Mouse (Mus musculus) midbrain, embryonic 13.5 days (tissue): ENCODE data around the gene Akr1b3. TPM values are rescaled to one million over a fixed set of nuclear protein-coding genes. Genes with fewer than 3 reads are reported as not detected.
"Not testable (repeated sequence)": the region's sequence is repeated elsewhere in the genome, so short reads cannot be mapped to it uniquely, and the experiment has no call there.

Experiments
- ATAC-seq: fragments of 200-750 bp; cut with Nextera tagmentation; 2 replicates; pipeline ENCODE4 v1.8.0; 2017; ENCODE audit warnings: mild to moderate bottlenecking, moderate TSS enrichment, moderate library complexity
- H3K27ac ChIP-seq: fragments of 300-500 bp; sonication (generic); 2 replicates; pipeline ENCODE4 v1.5.1; 2015; ENCODE audit warnings: inconsistent platforms, mild to moderate bottlenecking, moderate library complexity
- H3K27me3 ChIP-seq: fragments of 300-500 bp; sonication (generic); 2 replicates; pipeline ENCODE4 v1.6.1; 2015; ENCODE audit warnings: mild to moderate bottlenecking, inconsistent platforms
- H3K36me3 ChIP-seq: fragments of 300-500 bp; sonication (generic); 2 replicates; pipeline ENCODE4 v1.6.1; 2015; ENCODE audit warnings: mild to moderate bottlenecking, inconsistent platforms
- H3K4me1 ChIP-seq: fragments of 300-500 bp; sonication (generic); replicated peaks from 2 replicates; pipeline ENCODE4 v1.6.1; 2015; ENCODE audit warnings: inconsistent platforms
- H3K4me2 ChIP-seq: fragments of 300-500 bp; sonication (generic); replicated peaks from 2 replicates; pipeline ENCODE4 v1.6.1; 2015; ENCODE audit warnings: moderate library complexity, mild to moderate bottlenecking, inconsistent platforms
- H3K4me3 ChIP-seq: fragments of 300-500 bp; sonication (generic); replicated peaks from 2 replicates; pipeline ENCODE4 v1.5.1; 2015; ENCODE audit warnings: mild to moderate bottlenecking, inconsistent platforms
- H3K9ac ChIP-seq: fragments of 300-500 bp; sonication (generic); replicated peaks from 2 replicates; pipeline ENCODE4 v1.6.1; 2015; ENCODE audit warnings: mild to moderate bottlenecking, inconsistent platforms
- H3K9me3 ChIP-seq: fragments of 300-500 bp; sonication (generic); 2 replicates; pipeline ENCODE4 v1.6.1; 2016; ENCODE audit warnings: mild to moderate bottlenecking, inconsistent platforms
- WGBS: fragments of 180-500 bp; shearing (Covaris S2); methylation state at CpG from one replicate; pipeline ENCODE4 v1.1.7; 2015; 5-methylcytosine and 5-hydroxymethylcytosine counted together
- polyA plus RNA-seq: library from polyadenylated mRNA; unstranded; fragments of >200 nt; fragmentation: Nextera tagmentation; extraction: Ambion mirVana; gene quantifications from 2 replicates; pipeline ENCODE4 v1.2.1, GENCODE M21; 2015

Gene Akr1b3
- polyA plus RNA-seq, 1 experiment from 2014 or later: 103 TPM

- peak; percentile 89 for ATAC-seq
- Histone ChIP-seq H3K27me3 (no peaks in the 10 kb centered on the region), H3K27ac (no peak overlapping the region), H3K4me2 (no peak overlapping the region), H3K4me1 (0 out of 2 replicates have a peak, but pooled peaks cover 10% of the 10 kb centered on the region), H3K9ac (no peak overlapping the region), H3K36me3 (no peaks in the 10 kb centered on the region), H3K4me3 (no peak overlapping the region), H3K9me3 (no peaks in the 10 kb centered on the region)
- 50% methylated on average over 14 of the region's 14 CpGs for WGBS
Measured at GRCm38 (mm10) chr6:34346096-34346898, 29.0 kb upstream of the Akr1b3 start.

DNA sequence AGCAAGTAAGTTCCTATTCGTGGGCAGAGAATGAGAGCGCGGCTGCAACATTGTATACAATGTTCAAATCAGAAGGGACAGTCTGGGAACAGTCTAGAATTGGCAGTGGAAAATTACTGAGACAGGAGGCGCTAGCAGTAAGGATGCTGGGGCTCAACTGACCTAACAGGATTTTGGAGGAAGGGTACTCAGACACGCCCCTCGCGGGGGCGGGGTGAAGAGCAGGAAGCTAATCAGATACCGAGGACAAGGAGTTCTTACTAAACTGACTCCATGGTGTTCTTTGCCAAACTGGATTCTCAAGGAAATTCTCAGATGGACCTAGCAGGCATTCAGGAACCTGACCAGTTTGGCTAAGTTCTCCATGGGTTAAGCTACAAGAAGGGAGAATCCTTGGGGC, 27.7 kb upstream of the Akr1b3 start:
- 18% methylated on average over 9 of the region's 9 CpGs for WGBS
- Histone ChIP-seq H3K27me3 (no peaks in the 10 kb centered on the region), H3K4me2 (0 out of 2 replicates have a peak overlapping the region, but pooled peaks have one; percentile 5), H3K27ac (no peak overlapping the region), H3K9me3 (no peaks in the 10 kb centered on the region), H3K9ac (no peak overlapping the region), H3K4me1 (0 out of 2 replicates have a peak, but pooled peaks cover 10% of the 10 kb centered on the region), H3K36me3 (no peaks in the 10 kb centered on the region), H3K4me3 (no peak overlapping the region)
- ATAC-seq: no peak

- Histone ChIP-seq H3K27me3 (no peaks in the 10 kb centered on the region), H3K4me2 (0 out of 2 replicates have a peak overlapping the region, but pooled peaks have one; percentile 5), H3K9ac (no peak overlapping the region), H3K4me1 (0 out of 2 replicates have a peak, but pooled peaks cover 10% of the 10 kb centered on the region), H3K9me3 (no peaks in the 10 kb centered on the region), H3K36me3 (no peaks in the 10 kb centered on the region), H3K27ac (no peak overlapping the region), H3K4me3 (no peak overlapping the region)
- 29% methylated on average over 10 of the region's 10 CpGs for WGBS
- ATAC-seq: no peak
Measured at GRCm38 (mm10) chr6:34344135-34344850, 27.0 kb upstream of the Akr1b3 start.

DNA sequence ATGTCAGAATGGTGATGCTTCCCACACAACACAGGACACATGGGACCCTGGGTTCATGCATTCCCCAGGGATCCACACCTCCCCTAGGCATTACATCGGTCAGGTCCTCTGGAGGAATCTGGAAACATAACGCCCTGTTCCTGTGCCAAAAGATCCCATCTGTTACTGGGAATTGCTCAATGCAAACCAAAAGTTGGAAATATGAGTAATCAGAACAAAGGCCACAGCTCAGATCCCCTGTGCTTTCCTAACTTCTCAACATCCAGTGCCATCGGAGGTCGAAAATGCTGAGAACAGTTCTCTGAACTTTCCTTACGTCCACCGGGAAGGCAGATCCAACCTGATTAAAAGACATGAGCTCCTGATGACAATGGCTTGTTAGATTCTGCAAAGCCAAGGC, 26.1 kb upstream of the Akr1b3 start:
- no peaks in the 10 kb centered on the region for H3K27me3 ChIP-seq
- WGBS: 86% methylated on average over 6 of the region's 6 CpGs
- no peaks in the 10 kb centered on the region for H3K9me3 ChIP-seq
- no peak overlapping the region for H3K4me3 ChIP-seq
- H3K9ac ChIP-seq: no peak overlapping the region
- ATAC-seq: no peak
- no peaks in the 10 kb centered on the region for H3K36me3 ChIP-seq
- H3K4me2 ChIP-seq: no peak overlapping the region
- 0 out of 2 replicates have a peak, but pooled peaks cover 10% of the 10 kb centered on the region for H3K4me1 ChIP-seq
- H3K27ac ChIP-seq: no peak overlapping the region

DNA sequence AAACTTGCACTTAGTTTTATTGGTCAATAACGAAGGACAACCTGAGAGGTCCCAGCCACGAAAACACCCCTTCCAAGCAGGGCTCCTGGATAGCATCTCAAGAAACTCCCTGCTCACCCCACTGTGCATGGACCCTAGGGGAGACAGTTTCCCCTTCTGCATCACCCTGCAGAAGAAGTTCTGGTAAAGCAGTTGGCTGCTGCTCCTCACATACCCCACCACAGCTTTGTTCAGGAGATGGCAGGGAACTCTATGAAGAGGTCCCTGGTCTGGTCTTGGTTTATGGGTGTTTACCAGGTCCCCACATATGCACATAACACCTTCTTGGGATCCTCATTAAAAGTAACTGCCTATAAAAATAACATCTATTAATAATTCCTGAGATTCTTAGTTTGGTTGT, 25.2 kb upstream of the Akr1b3 start:
- H3K4me3 ChIP-seq: no peak overlapping the region
- H3K36me3 ChIP-seq: no peaks in the 10 kb centered on the region
- no peak for ATAC-seq
- no peaks in the 10 kb centered on the region for H3K27me3 ChIP-seq
- H3K4me1 ChIP-seq: 0 out of 2 replicates have a peak, but pooled peaks cover 10% of the 10 kb centered on the region
- no peak overlapping the region for H3K4me2 ChIP-seq
- no peak overlapping the region for H3K27ac ChIP-seq
- no peaks in the 10 kb centered on the region for H3K9me3 ChIP-seq
- 91% methylated on average over 2 of the region's 2 CpGs for WGBS
- H3K9ac ChIP-seq: no peak overlapping the region

GRCm38 (mm10) chr6:34341991-34342390, 24.7 kb upstream of the Akr1b3 start:
- Histone ChIP-seq H3K4me3 (no peak overlapping the region), H3K27me3 (no peaks in the 10 kb centered on the region), H3K9me3 (no peaks in the 10 kb centered on the region), H3K27ac (no peak overlapping the region), H3K4me2 (no peak overlapping the region), H3K9ac (no peak overlapping the region), H3K36me3 (no peaks in the 10 kb centered on the region), H3K4me1 (0 out of 2 replicates have a peak, but pooled peaks cover 10% of the 10 kb centered on the region)
- 91% methylated on average over 4 of the region's 4 CpGs for WGBS
- ATAC-seq: no peak

GRCm38 (mm10) chr6:34337799-34338198, 20.5 kb upstream of the Akr1b3 start:
- 89% methylated on average over 2 of the region's 2 CpGs for WGBS
- no peak overlapping the region for H3K4me3 ChIP-seq
- no peaks in the 10 kb centered on the region for H3K36me3 ChIP-seq
- no peaks in the 10 kb centered on the region for H3K4me1 ChIP-seq
- H3K9ac ChIP-seq: no peak overlapping the region
- H3K27ac ChIP-seq: no peak overlapping the region
- H3K27me3 ChIP-seq: no peaks in the 10 kb centered on the region
- H3K9me3 ChIP-seq: no peaks in the 10 kb centered on the region
- no peak overlapping the region for H3K4me2 ChIP-seq
- no peak for ATAC-seq

DNA sequence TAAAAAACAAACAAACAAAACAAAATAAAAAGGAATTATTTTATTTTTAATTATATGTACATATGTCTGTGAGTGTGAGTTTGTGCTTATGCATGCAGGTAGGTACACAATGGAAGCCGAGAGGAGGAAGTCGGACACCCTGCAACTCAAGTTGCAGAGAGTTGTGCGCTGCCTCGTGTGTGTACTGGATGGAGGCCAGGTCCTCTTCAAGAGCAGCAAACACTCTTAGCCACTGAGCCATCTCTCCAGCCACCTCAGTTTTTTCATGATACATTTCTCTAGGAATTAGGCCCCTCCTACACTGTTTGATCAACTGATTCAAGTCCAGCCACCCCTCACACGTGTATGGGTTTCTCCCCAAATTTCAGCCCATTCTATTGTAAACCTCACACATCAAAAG, 17.4 kb upstream of the Akr1b3 start:
- Histone ChIP-seq H3K27ac (no peak overlapping the region), H3K36me3 (no peaks in the 10 kb centered on the region), H3K9ac (no peak overlapping the region), H3K4me1 (no peaks in the 10 kb centered on the region), H3K27me3 (no peaks in the 10 kb centered on the region), H3K4me3 (no peak overlapping the region), H3K4me2 (no peak overlapping the region), H3K9me3 (no peaks in the 10 kb centered on the region)
- no peak for ATAC-seq
- 92% methylated on average over 5 of the region's 5 CpGs for WGBS

DNA sequence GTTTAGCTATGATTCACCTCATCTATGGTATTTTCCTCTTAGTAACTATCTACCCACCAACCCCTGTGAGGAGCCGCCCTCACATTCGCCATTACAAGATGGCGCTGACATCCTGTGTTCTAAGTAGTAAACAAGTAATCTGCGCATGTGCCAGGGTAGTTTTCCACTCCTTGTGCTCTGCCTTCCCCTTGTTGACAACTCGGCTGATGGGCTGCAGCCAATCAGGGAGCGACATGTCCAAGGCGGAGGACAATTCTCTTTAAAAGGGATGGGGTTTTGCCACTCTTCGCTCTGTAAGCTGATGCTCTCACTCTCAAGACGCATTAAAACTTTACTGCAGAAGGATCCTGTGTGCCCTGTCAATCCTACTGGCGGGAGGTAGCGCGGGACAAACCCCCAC, 14.5 kb upstream of the Akr1b3 start:
- H3K27ac ChIP-seq, H3K36me3 ChIP-seq, H3K4me3 ChIP-seq, H3K27me3 ChIP-seq, H3K9me3 ChIP-seq, H3K4me1 ChIP-seq, H3K4me2 ChIP-seq, H3K9ac ChIP-seq, ATAC-seq: not testable (repeated sequence)
- WGBS: 86% methylated on average over 12 of the region's 12 CpGs

- Histone ChIP-seq H3K4me3 (no peak overlapping the region), H3K27me3 (no peaks in the 10 kb centered on the region), H3K4me1 (no peaks in the 10 kb centered on the region), H3K36me3 (no peaks in the 10 kb centered on the region), H3K9ac (no peak overlapping the region), H3K4me2 (no peak overlapping the region), H3K27ac (no peak overlapping the region), H3K9me3 (no peaks in the 10 kb centered on the region)
- 87% methylated on average over 5 of the region's 5 CpGs for WGBS
- ATAC-seq: no peak
Measured at GRCm38 (mm10) chr6:34331379-34331778, 14.1 kb upstream of the Akr1b3 start.

DNA sequence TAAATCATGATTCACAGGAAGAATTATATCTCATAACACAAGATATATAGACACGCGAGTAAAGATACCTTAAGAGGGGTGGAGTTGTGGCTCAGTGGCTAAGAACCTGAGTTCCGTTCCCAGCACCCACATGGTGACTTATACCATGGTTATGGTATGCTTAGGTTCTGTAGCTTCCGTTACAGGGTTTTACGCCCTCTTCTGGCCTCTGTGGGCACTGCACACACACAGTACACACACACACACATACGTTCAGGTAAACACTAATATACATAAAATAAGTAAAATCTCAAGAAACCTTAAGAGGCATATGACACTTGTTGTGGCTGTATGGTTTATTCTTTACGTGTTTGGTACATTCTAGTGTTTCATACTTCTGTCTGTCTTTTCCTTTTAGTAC, 4.8 kb upstream of the Akr1b3 start:
- H3K27me3 ChIP-seq: no peaks in the 10 kb centered on the region
- no peak overlapping the region for H3K4me2 ChIP-seq
- no peak for ATAC-seq
- 95% methylated on average over 7 of the region's 7 CpGs for WGBS
- H3K4me3 ChIP-seq: no peak overlapping the region
- no peaks in the 10 kb centered on the region for H3K9me3 ChIP-seq
- H3K36me3 ChIP-seq: no peaks in the 10 kb centered on the region
- H3K27ac ChIP-seq: no peak overlapping the region
- no peak overlapping the region for H3K9ac ChIP-seq
- peaks cover 5% of the 10 kb centered on the region for H3K4me1 ChIP-seq

GRCm38 (mm10) chr6:34318636-34319035, 1.4 kb upstream of the Akr1b3 start:
- no peak for ATAC-seq

More at GRCm38 (mm10) chr6:34318636-34319035, 1.4 kb upstream of the Akr1b3 start:
- 79% methylated on average over 6 of the region's 6 CpGs for WGBS
- no peak overlapping the region for H3K9ac ChIP-seq
- H3K27ac ChIP-seq: no peak overlapping the region
- peaks cover 15% of the 10 kb centered on the region for H3K4me1 ChIP-seq
- no peaks in the 10 kb centered on the region for H3K9me3 ChIP-seq
- no peaks in the 10 kb centered on the region for H3K27me3 ChIP-seq
- no peak overlapping the region for H3K4me2 ChIP-seq
- H3K4me3 ChIP-seq: no peak overlapping the region
- H3K36me3 ChIP-seq: no peaks in the 10 kb centered on the region
